Mouse (Mus musculus) colon, adult 2 months (tissue): ENCODE results near the gene Rev1. TPM values are rescaled to one million over a fixed set of nuclear protein-coding genes. Genes with fewer than 3 reads are reported as not detected.

ENCODE experiments used
- polyA plus RNA-seq: library from polyadenylated mRNA; depleted of rRNA; stranded (reverse); fragments of >200 nt; gene quantifications from 2 replicates; pipeline ENCODE4 v1.2.3, GENCODE M21; 2012; rRNA removed

Rev1 gene
- polyA plus RNA-seq: 4.5 and 7.5 TPM in 2 replicates

DNA sequence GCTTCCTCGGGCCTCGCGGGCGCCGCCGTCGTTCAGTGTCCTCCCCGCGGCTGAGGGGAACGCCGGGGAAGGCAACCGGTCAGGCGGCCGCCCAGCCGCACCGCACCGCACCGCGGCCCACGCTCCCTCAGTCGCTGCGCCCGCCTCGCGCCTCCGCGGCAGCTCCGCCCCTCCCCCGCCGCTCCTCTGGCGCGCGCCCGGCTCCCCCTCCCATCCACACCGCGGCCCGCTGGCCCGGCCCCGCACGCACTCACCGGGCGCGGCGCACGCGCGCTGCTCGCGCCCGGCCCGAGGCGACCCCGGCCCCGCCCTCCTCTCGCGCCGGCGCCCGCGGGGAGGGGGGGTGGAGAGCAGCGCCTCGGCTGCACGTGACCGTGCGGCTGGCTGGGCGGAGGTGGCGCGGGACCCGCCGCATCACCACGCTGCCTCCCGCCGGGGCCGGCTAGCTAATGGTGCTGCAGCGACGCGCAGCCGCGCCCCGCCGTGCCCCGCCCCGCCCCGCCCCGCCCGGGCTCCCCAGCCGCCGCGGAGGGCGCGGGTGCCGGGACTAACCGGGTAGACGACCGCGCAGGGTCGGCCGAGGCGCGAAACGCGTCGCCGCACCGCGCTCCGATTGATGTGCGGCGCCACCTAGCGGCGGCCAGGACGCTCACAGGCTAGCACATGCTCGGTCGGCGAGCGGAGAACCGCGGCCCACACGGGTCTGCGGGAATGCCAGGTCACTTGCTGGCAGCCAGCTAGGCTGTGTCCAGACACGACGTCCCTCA lies at the start of gene Rev1:
Gene Rev1 (minus strand): TSS at position 301 of the 767 bp plus-strand sequence.

Other genes starting within 250 kb of the Rev1 start
- gene Mitd1, start 239.4 kb downstream of the Rev1 start, polyA plus RNA-seq: 4.5 and 5.3 TPM in 2 replicates
- gene Mrpl30, start 239.3 kb downstream of the Rev1 start, polyA plus RNA-seq: 30.8 and 35.6 TPM in 2 replicates
- not detected in 2 replicates for gene Lyg2, start 213.3 kb downstream of the Rev1 start, polyA plus RNA-seq
- gene Lyg1, start 172.0 kb downstream of the Rev1 start, polyA plus RNA-seq: not detected in 2 replicates
- 4.6 and 5.4 TPM in 2 replicates for gene Txndc9, start 131.9 kb downstream of the Rev1 start, polyA plus RNA-seq
- gene Eif5b, start 131.8 kb downstream of the Rev1 start, polyA plus RNA-seq: 2.3 and 3.3 TPM in 2 replicates